ENCODE assay signal across 9 mouse cellular contexts in the genomic region with DNA sequence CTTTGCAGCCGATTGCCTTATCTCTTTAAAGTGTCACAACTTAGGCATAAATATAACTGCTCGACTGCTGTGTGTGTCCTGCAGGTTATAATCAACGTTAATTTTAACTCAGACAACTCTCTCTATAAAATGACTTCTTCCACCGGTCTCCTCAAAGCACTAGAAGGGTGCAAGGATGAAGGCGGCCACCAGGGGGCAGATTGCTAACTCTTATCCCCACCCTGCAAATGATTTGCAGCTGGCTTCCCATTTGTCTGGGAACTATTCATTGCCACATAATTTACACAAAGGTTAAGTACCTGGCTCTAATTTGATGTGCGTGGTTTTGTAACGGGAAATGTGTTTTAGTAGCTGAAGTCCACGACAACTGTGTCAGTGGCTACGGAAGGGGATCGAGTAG.
DNase-seq lines count a peak whose midpoint lies in the region; ATAC-seq lines count a peak whose summit lies in the region.
"Had no signal": no experiment of that assay in that cellular context is flagged by ENCODE, and none has a peak within 500 bp of the region (broad histone marks: within the 10 kb centered on the region; RNA-seq: fewer than 3 reads in every experiment).

No protein-coding gene starts in this region.

- DNase-seq in hindbrain, embryonic 14.5 days (ENCODE audit: low spot score) = peak; percentile 51
- peak; percentile 65 to 76 for DNase-seq in adrenal gland, adult 18-20 months (ENCODE audit: low spot score in 2 of 2)
- DNase-seq in embryo, embryonic 9.5 days (ENCODE audit: extremely low spot score) = peak; percentile 55
- DNase-seq in heart, postnatal 4 days = peak; percentile 85
- peak; percentile 77 to 86 for DNase-seq in left cerebral cortex, postnatal 14 days (ENCODE audit: low spot score in 2 of 2)
- peak; percentile 64 for DNase-seq in ovary, postnatal 36 days (ENCODE audit: low spot score)
- DNase-seq in thymus, postnatal 10 days (ENCODE audit: low spot score in 2 of 2) = peak; percentile 46 to 70

- H3K9me3 ChIP-seq in hindbrain, embryonic 14.5 days (ENCODE audit: control insufficient read depth, low read length) = no peaks in the 10 kb centered on the region
- H3K9me3 ChIP-seq in hindbrain, embryonic 16.5 days (ENCODE audit: control insufficient read depth, low read length) = no peaks in the 10 kb centered on the region
- H3K9me3 ChIP-seq: embryonic facial prominence, embryonic 13.5 days had no signal

- H3K9ac ChIP-seq in hindbrain, embryonic 14.5 days = no peak overlapping the region
- H3K9ac ChIP-seq in hindbrain, embryonic 16.5 days (ENCODE audit: low read depth, low read length) = no peak overlapping the region
- H3K9ac ChIP-seq: embryonic facial prominence, embryonic 13.5 days had no signal

- no peak overlapping the region for H3K4me3 ChIP-seq in hindbrain, embryonic 14.5 days (replicated peaks; ENCODE audit: low read length)
- H3K4me3 ChIP-seq in hindbrain, embryonic 16.5 days (ENCODE audit: low read length) = no peak overlapping the region
- H3K4me3 ChIP-seq: embryonic facial prominence, embryonic 13.5 days had no signal

- no peak overlapping the region for H3K4me2 ChIP-seq in hindbrain, embryonic 14.5 days (replicated peaks)
- H3K4me2 ChIP-seq in hindbrain, embryonic 16.5 days (ENCODE audit: low read length) = no peak overlapping the region
- H3K4me2 ChIP-seq: embryonic facial prominence, embryonic 13.5 days had no signal

- no peaks in the 10 kb centered on the region for H3K27me3 ChIP-seq in hindbrain, embryonic 14.5 days (ENCODE audit: control insufficient read depth, insufficient read depth, low read length)
- H3K27me3 ChIP-seq in hindbrain, embryonic 16.5 days (replicated peaks; ENCODE audit: control insufficient read depth, insufficient read depth, low read length) = no peaks in the 10 kb centered on the region
- H3K27me3 ChIP-seq: embryonic facial prominence, embryonic 13.5 days had no signal

- intact Hi-C loops in left cerebral cortex, postnatal 14 days (cut with DNase I) = loop anchor here (2.0 kb wide), 1 partner anchor 178 kb away; no protein-coding TSS in a partner anchor

- 62% methylated on average over 10 of the region's 10 CpGs for WGBS in hindbrain, embryonic 14.5 days
- WGBS in hindbrain, embryonic 16.5 days = 62% methylated on average over 10 of the region's 10 CpGs

- no peak for ATAC-seq in hindbrain, embryonic 14.5 days (ENCODE audit: low FRiP score)
- no peak for ATAC-seq in hindbrain, embryonic 16.5 days

- no peaks in the 10 kb centered on the region for H3K4me1 ChIP-seq in hindbrain, embryonic 14.5 days (replicated peaks; ENCODE audit: control insufficient read depth, insufficient read depth, low read length)
- no peaks in the 10 kb centered on the region for H3K4me1 ChIP-seq in hindbrain, embryonic 16.5 days (ENCODE audit: control insufficient read depth, insufficient read depth, low read depth, low read length)

- no peaks in the 10 kb centered on the region for H3K36me3 ChIP-seq in hindbrain, embryonic 14.5 days (replicated peaks; ENCODE audit: control insufficient read depth, insufficient read depth)
- H3K36me3 ChIP-seq in hindbrain, embryonic 16.5 days (ENCODE audit: control insufficient read depth, insufficient read depth, low read length) = no peaks in the 10 kb centered on the region

- no peak overlapping the region for H3K27ac ChIP-seq in hindbrain, embryonic 14.5 days
- no peak overlapping the region for H3K27ac ChIP-seq in hindbrain, embryonic 16.5 days (ENCODE audit: low read depth, low read length)
- H3K27ac ChIP-seq: embryonic facial prominence, embryonic 13.5 days had no signal
